Mouse (Mus musculus): ENCODE measurements around the gene Ints3. TPM values are rescaled to one million over a fixed set of nuclear protein-coding genes. Genes with fewer than 3 reads are reported as not detected.
"Not testable (repeated sequence)": the region's sequence is repeated elsewhere in the genome, so short reads cannot be mapped to it uniquely, and the experiment has no call there.

Gene Ints3
- polyA plus RNA-seq, 1 experiment from 2014 or later, result 28.6 TPM

GRCm38 (mm10) chr3:90369041-90369440 lies 64.4 kb downstream of the Ints3 start:
- Histone ChIP-seq H3K4me3 (replicated peaks) (no peak overlapping the region), H3K27me3 (replicated peaks) (no peaks in the 10 kb centered on the region), H3K36me3 (no peaks in the 10 kb centered on the region), H3K9me3 (no peaks in the 10 kb centered on the region), H3K4me2 (replicated peaks) (no peak overlapping the region), H3K9ac (no peak overlapping the region), H3K4me1 (replicated peaks) (no peaks in the 10 kb centered on the region), H3K27ac (no peak overlapping the region)
- ATAC-seq, result no peak
- WGBS, result 28% methylated on average over 2 of the region's 2 CpGs

GRCm38 (mm10) chr3:90367001-90367632 lies 66.3 kb downstream of the Ints3 start:
- Histone ChIP-seq H3K9ac (no peak overlapping the region), H3K27me3 (replicated peaks) (no peaks in the 10 kb centered on the region), H3K4me2 (replicated peaks) (no peak overlapping the region), H3K27ac (no peak overlapping the region), H3K9me3 (no peaks in the 10 kb centered on the region), H3K4me3 (replicated peaks) (no peak overlapping the region), H3K36me3 (no peaks in the 10 kb centered on the region), H3K4me1 (replicated peaks) (no peaks in the 10 kb centered on the region)
- WGBS, result 78% methylated on average over 5 of the region's 5 CpGs
- peak; percentile 94 for ATAC-seq

GRCm38 (mm10) chr3:90362346-90362745 lies 71.1 kb downstream of the Ints3 start:
- no peaks in the 10 kb centered on the region for H3K36me3 ChIP-seq
- no peak overlapping the region for H3K27ac ChIP-seq
- no peaks in the 10 kb centered on the region for H3K4me1 ChIP-seq (replicated peaks)
- WGBS, result 81% methylated on average over 2 of the region's 2 CpGs
- H3K27me3 ChIP-seq (replicated peaks), result no peaks in the 10 kb centered on the region
- H3K4me2 ChIP-seq (replicated peaks), result no peak overlapping the region
- H3K9me3 ChIP-seq, result no peaks in the 10 kb centered on the region
- no peak for ATAC-seq
- H3K9ac ChIP-seq, result no peak overlapping the region
- no peak overlapping the region for H3K4me3 ChIP-seq (replicated peaks)

- Histone ChIP-seq H3K9me3 (no peaks in the 10 kb centered on the region), H3K36me3 (no peaks in the 10 kb centered on the region), H3K4me1 (replicated peaks) (no peaks in the 10 kb centered on the region), H3K27ac (no peak overlapping the region), H3K4me2 (replicated peaks) (no peak overlapping the region), H3K9ac (no peak overlapping the region), H3K4me3 (replicated peaks) (no peak overlapping the region), H3K27me3 (replicated peaks) (no peaks in the 10 kb centered on the region)
- ATAC-seq, result no peak
- 77% methylated on average over 4 of the region's 4 CpGs for WGBS
Measured at GRCm38 (mm10) chr3:90361476-90361875, 71.9 kb downstream of the Ints3 start.

GRCm38 (mm10) chr3:90359230-90359629 lies 74.2 kb downstream of the Ints3 start:
- WGBS, result 78% methylated on average over 1 of the region's 1 CpGs
- Histone ChIP-seq H3K4me3 (replicated peaks) (no peak overlapping the region), H3K4me2 (replicated peaks) (no peak overlapping the region), H3K36me3 (peaks cover 9% of the 10 kb centered on the region), H3K4me1 (replicated peaks) (no peaks in the 10 kb centered on the region), H3K27ac (no peak overlapping the region), H3K9me3 (no peaks in the 10 kb centered on the region), H3K9ac (no peak overlapping the region), H3K27me3 (replicated peaks) (no peaks in the 10 kb centered on the region)
- no peak for ATAC-seq

GRCm38 (mm10) chr3:90357959-90358358 lies 75.5 kb downstream of the Ints3 start:
- no peak overlapping the region for H3K27ac ChIP-seq
- 91% methylated on average over 7 of the region's 7 CpGs for WGBS
- no peaks in the 10 kb centered on the region for H3K4me1 ChIP-seq (replicated peaks)
- H3K9me3 ChIP-seq, result no peaks in the 10 kb centered on the region
- H3K4me2 ChIP-seq (replicated peaks), result no peak overlapping the region
- H3K4me3 ChIP-seq (replicated peaks), result no peak overlapping the region
- no peak overlapping the region for H3K9ac ChIP-seq
- peaks cover 13% of the 10 kb centered on the region for H3K36me3 ChIP-seq
- H3K27me3 ChIP-seq (replicated peaks), result no peaks in the 10 kb centered on the region
- no peak for ATAC-seq

- Histone ChIP-seq H3K9me3 (no peaks in the 10 kb centered on the region), H3K4me3 (replicated peaks) (no peak overlapping the region), H3K4me2 (replicated peaks) (no peak overlapping the region), H3K36me3 (peaks cover 18% of the 10 kb centered on the region), H3K9ac (no peak overlapping the region), H3K4me1 (replicated peaks) (no peaks in the 10 kb centered on the region), H3K27ac (no peak overlapping the region), H3K27me3 (replicated peaks) (no peaks in the 10 kb centered on the region)
- no peak for ATAC-seq
- WGBS, result 96% methylated on average over 4 of the region's 4 CpGs
Measured at GRCm38 (mm10) chr3:90347847-90348246, 85.6 kb downstream of the Ints3 start.

- H3K9me3 ChIP-seq; H3K36me3 ChIP-seq; ATAC-seq; H3K4me1 ChIP-seq (replicated peaks); H3K27me3 ChIP-seq (replicated peaks); H3K4me3 ChIP-seq (replicated peaks); H3K27ac ChIP-seq; H3K9ac ChIP-seq; H3K4me2 ChIP-seq (replicated peaks): not testable (repeated sequence)
- 65% methylated on average over 2 of the region's 2 CpGs for WGBS
Measured at GRCm38 (mm10) chr3:90342853-90343252, 90.6 kb downstream of the Ints3 start.

Other genes starting within 250 kb of the Ints3 start
- gene Rps27, start 220.0 kb downstream of the Ints3 start, polyA plus RNA-seq (2015; fragmentation: Nextera tagmentation; extraction: Ambion mirVana), result 1,458 and 1,499 TPM in 2 replicates
- gene Rab13, start 219.9 kb downstream of the Ints3 start, polyA plus RNA-seq (2015; fragmentation: Nextera tagmentation; extraction: Ambion mirVana), result 23.1 and 23.5 TPM in 2 replicates
- 111 and 113 TPM in 2 replicates for gene Jtb, start 202.0 kb downstream of the Ints3 start, polyA plus RNA-seq (2015; fragmentation: Nextera tagmentation; extraction: Ambion mirVana)
- 10.7 and 14.5 TPM in 2 replicates for gene Creb3l4, start 190.1 kb downstream of the Ints3 start, polyA plus RNA-seq (2015; fragmentation: Nextera tagmentation; extraction: Ambion mirVana)
- gene Slc39a1, start 185.4 kb downstream of the Ints3 start, polyA plus RNA-seq (2015; fragmentation: Nextera tagmentation; extraction: Ambion mirVana), result 114 and 119 TPM in 2 replicates
- gene Crtc2, start 179.5 kb downstream of the Ints3 start, polyA plus RNA-seq (2015; fragmentation: Nextera tagmentation; extraction: Ambion mirVana), result 18.6 and 19.0 TPM in 2 replicates
- 2.3 and 3.9 TPM in 2 replicates for gene Dennd4b, start 168.4 kb downstream of the Ints3 start, polyA plus RNA-seq (2015; fragmentation: Nextera tagmentation; extraction: Ambion mirVana)
- 9.0 and 9.7 TPM in 2 replicates for gene Gatad2b, start 140.4 kb downstream of the Ints3 start, polyA plus RNA-seq (2015; fragmentation: Nextera tagmentation; extraction: Ambion mirVana)
- gene Slc27a3, start 43.7 kb downstream of the Ints3 start, polyA plus RNA-seq (2015; fragmentation: Nextera tagmentation; extraction: Ambion mirVana), result 10.6 and 12.4 TPM in 2 replicates
- 5.7 and 6.2 TPM in 2 replicates for gene Npr1, start 32.2 kb upstream of the Ints3 start, polyA plus RNA-seq (2015; fragmentation: Nextera tagmentation; extraction: Ambion mirVana)
- gene Ilf2, start 42.5 kb upstream of the Ints3 start, polyA plus RNA-seq (2015; fragmentation: Nextera tagmentation; extraction: Ambion mirVana), result 146 and 157 TPM in 2 replicates
- 69.8 and 74.0 TPM in 2 replicates for gene Snapin, start 57.4 kb upstream of the Ints3 start, polyA plus RNA-seq (2015; fragmentation: Nextera tagmentation; extraction: Ambion mirVana)
- gene Chtop, start 75.9 kb upstream of the Ints3 start, polyA plus RNA-seq (2015; fragmentation: Nextera tagmentation; extraction: Ambion mirVana), result 117 and 125 TPM in 2 replicates
- gene S100a1, start 80.8 kb upstream of the Ints3 start, polyA plus RNA-seq (2015; fragmentation: Nextera tagmentation; extraction: Ambion mirVana), result 82.3 and 109 TPM in 2 replicates
- gene S100a13, start 80.8 kb upstream of the Ints3 start, polyA plus RNA-seq (2015; fragmentation: Nextera tagmentation; extraction: Ambion mirVana), result 35.6 and 36.3 TPM in 2 replicates
- gene S100a14, start 93.2 kb upstream of the Ints3 start, polyA plus RNA-seq (2015; fragmentation: Nextera tagmentation; extraction: Ambion mirVana), result 6.3 and 8.5 TPM in 2 replicates
- 109 and 122 TPM in 2 replicates for gene S100a16, start 103.6 kb upstream of the Ints3 start, polyA plus RNA-seq (2015; fragmentation: Nextera tagmentation; extraction: Ambion mirVana)
- 0.29 and 0.53 TPM in 2 replicates for gene S100a3, start 127.0 kb upstream of the Ints3 start, polyA plus RNA-seq (2015; fragmentation: Nextera tagmentation; extraction: Ambion mirVana)
- not detected in 2 replicates for gene S100a2, start 156.6 kb upstream of the Ints3 start, polyA plus RNA-seq (2015; fragmentation: Nextera tagmentation; extraction: Ambion mirVana)
- not detected in 2 replicates for gene Gm42674, start 168.3 kb upstream of the Ints3 start, polyA plus RNA-seq (2015; fragmentation: Nextera tagmentation; extraction: Ambion mirVana)
- gene S100a4, start 170.1 kb upstream of the Ints3 start, polyA plus RNA-seq (2015; fragmentation: Nextera tagmentation; extraction: Ambion mirVana), result 4.4 and 8.2 TPM in 2 replicates
- 15.0 and 15.7 TPM in 2 replicates for gene S100a5, start 174.9 kb upstream of the Ints3 start, polyA plus RNA-seq (2015; fragmentation: Nextera tagmentation; extraction: Ambion mirVana)
- gene S100a6, start 179.3 kb upstream of the Ints3 start, polyA plus RNA-seq (2015; fragmentation: Nextera tagmentation; extraction: Ambion mirVana), result 412 and 430 TPM in 2 replicates
- gene S100a7a, start 220.4 kb upstream of the Ints3 start, polyA plus RNA-seq (2015; fragmentation: Nextera tagmentation; extraction: Ambion mirVana), result 0.13 and 0.44 TPM in 2 replicates
- 30.3 and 46.1 TPM in 2 replicates for gene S100a8, start 235.4 kb upstream of the Ints3 start, polyA plus RNA-seq (2015; fragmentation: Nextera tagmentation; extraction: Ambion mirVana)

All from intestine, embryonic 15.5 days (tissue).